Mouse (Mus musculus) monocyte, adult 5-6 weeks (primary cell): ENCODE measurements around the gene Cul9. TPM values are rescaled to one million over a fixed set of nuclear protein-coding genes. Genes with fewer than 3 reads are reported as not detected.
"Not testable (repeated sequence)": the region's sequence is repeated elsewhere in the genome, so short reads cannot be mapped to it uniquely, and the experiment has no call there.

Experiments
- ATAC-seq: fragments of 153-309, 156-312 bp; replicated peaks from 2 replicates; pipeline ENCODE4 v1.8.0; 2017; ENCODE audit warnings: mild to moderate bottlenecking; ENCODE audit not compliant: low TSS enrichment, insufficient number of reproducible peaks, severe bottlenecking, poor library complexity, low FRiP score
- total RNA-seq: library from RNA; stranded (forward); fragments of 200-1000, 200-491, 200-594 nt; gene quantifications from 3 replicates; pipeline ENCODE4 v1.2.3, GENCODE M21; 2017

The Cul9 gene
- 4.4 to 7.6 TPM (median 4.9 TPM) in 3 replicates for total RNA-seq

DNA sequence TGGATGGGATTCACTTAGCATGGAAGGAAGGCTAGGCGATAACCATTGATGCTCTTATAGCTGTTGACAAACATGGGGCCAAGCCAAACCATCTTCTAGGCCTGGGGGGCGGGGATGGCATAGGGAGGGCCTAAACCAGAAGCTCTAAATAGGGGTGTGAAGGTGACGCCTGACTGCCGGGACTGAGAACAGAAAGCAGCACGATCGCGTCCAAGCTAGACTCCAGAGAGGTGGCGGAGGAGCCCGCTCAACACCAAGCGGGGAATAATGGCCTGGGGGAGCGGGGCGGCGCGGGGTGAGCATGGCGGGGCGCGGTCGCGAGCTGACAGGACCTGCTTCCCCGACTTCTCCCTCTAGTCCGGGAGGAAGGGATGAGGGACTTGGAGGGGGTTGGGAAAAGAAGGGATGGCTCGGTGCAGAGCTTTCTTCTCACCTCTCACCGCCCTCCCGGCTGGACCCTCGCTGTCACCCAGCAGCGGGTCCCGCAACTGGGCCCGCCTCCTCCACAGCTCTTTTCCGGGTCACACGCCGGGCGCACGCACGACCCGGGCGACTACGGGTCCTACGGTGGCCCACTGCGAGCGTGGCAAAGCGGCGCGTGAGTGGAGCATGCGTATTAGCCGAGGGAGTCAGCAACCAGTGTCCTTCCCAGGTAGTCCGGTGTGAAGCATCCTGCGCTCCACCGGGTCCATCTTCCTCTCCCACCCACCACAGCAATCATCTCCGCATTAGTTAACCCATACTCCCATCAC lies at the start of gene Cul9:
Gene Cul9, minus strand, starts transcription at position 576 of the 752 bp plus-strand sequence.
- ATAC-seq = 0 out of 2 replicates have a peak, but pooled peaks have one; percentile 41

GRCm38 (mm10) chr17:46595336-46595735 lies 49.1 kb upstream of the Cul9 start:
- no peak for ATAC-seq

DNA sequence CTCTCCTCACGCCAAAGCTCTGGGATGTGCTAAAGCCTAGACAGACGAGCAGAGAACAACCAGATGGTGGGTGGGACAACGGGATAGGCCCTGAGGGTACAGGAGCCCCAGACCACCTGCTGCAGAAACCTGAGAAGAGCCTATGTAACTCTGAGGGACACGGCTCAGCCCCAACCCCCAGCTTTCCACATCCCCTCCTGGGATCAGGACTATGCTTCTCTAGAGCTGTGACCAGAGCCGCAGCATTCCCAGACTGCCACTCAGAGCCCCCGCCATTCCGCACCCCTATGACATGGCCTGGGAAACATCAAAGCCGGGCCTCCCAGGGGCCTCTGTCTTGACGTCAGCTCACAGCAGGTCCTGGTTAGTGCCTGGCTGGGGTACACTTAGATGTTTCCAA lies 48.4 kb upstream of the Cul9 start:
- no peak for ATAC-seq

DNA sequence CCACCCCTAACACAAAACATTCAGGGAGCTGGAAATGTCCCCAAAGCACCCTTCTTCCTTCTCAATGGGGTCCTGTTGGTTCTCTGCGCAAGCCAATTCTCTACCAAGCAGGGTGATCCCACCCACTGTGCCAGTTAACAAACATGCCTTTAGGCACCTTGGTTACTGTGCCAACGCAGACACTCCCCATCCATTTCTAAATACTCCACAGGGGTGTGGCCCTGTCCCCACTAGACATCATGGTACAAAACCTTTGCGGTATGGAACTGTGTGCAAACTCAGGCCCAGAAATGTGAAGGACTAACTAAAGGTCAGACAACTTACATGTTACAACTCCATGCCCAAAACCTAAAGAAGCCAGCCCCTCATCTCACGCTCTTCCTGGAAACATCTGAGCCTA lies 46.9 kb upstream of the Cul9 start:
- no peak for ATAC-seq

- ATAC-seq = no peak
Observed at GRCm38 (mm10) chr17:46591406-46591805, 45.2 kb upstream of the Cul9 start.

DNA sequence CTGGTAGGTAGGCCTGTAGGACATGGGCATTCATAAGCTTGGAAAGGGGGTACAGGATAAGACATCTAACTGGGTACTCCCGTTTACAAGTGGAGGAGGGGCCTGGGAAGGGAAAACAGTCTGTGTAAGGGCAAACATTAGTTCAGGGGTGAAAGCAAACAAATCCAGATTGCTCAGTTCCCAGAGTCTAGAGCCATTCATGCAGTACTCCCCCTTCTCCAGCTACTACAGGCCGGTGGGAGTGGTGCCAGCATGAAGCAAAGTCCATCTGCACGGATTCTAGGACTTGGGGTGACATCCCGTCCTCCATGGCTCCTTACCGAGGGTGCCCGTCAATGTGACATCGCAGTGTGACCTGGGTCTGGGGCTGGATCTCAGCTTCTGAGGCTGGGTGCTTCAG lies 44.3 kb upstream of the Cul9 start:
- ATAC-seq = no peak

DNA sequence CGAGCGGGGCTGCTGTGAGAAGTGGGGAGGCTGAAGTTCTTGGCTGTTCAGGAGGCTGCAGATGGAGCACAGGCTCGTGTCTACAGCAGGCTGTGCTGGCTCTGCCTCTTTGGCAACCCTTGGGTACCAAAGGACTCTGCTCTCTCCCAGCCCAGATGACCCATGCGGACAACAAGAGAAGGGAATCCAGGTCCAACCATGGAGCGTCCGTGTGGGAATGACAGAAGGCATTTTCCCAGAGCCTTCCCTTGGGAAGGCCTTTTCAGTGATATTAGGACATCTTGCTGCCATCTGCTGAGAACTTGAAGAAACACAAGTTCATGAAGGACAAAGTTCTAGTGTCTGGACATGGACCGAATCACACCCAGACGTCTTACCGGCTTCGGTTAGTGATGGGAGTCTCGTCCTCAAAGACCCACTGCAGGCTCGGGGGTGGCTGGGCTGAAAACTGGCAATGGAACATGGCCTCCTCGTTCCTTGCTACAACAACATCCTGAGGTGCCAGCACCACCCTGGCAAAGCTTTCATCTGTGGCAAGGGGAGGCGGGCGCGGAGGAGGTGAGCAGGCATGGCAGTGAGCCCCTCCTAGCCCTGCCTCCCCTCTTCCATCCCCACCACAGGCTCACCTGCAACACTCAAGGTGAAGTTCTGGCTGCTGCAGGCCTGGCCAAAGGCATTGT lies 43.6 kb upstream of the Cul9 start:
- no peak for ATAC-seq

DNA sequence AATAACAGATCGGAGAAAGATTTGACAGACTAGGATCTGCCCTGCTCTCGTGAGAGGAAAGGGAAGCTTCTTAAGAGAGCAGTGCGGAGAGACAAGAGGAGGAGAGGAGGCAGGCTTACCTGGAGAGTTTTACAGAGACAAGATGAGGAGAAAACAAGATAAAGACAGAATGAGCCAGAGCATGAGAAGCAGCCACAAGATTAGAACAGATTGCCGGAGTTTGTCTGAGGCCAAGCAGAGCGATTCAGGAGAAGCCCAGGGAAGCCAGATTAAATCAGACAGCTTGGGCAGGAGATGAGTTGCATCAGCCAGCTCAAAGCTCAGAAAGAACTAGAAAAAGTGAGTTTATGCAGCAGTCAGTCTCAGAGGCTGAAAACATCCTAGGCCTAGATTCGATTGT lies 42.7 kb upstream of the Cul9 start:
- ATAC-seq = no peak

DNA sequence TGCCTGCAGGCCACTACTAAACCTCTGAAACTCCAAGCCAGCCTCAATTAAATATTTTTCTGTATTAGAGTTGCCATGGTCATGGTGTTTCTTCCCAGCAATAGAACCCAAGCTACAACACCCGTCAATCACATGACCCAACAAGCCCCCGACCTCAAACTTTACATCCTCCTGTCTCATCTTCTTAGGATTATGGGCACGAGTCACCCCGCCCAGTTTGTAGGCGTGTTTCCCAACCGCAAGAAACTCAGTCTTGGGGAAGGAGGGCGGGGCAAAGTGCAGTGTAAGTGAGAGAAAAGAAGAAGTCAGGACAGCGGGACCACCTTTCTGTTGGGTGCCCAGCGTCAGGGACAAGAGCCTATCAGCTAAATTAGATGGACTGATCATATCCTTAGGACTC lies 42.0 kb upstream of the Cul9 start:
- ATAC-seq = peak; percentile 62

DNA sequence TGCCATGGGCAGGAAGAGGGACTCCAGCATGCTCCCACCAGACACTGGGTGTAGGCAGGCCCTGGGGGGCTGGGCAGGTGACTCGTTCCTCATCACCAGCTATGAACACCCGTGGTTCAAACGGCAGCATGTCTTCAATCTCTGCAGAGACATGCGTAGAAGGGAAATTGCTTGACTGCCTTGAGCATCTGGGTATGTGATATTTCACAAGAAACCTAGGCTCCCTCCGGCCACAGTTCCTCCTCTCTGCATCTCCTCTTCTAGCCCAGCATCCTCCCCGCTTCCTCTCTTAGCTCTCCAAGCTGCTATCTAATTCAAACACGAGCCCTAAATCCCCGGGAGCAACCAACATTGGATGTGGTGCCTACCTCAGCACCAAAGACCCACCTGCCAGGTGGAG lies 40.1 kb upstream of the Cul9 start:
- ATAC-seq = no peak

DNA sequence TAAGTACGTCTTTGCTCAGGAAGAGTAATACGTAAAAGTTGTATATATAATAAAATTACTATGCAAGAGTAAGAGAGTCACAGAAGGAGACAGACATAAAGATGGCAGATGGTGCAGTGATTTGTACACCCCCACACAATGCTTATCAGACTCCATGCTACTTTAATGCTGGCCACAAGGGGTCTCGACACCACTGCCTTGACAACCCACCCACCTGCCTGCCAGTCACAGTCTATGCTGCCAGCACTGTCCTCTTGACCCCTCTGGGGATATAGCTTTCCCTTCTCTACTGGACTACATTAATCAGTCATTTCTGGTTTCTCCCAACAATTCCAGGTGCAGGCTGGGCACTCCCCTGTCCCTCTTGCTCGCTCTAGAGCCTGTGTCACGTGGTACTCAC lies 32.5 kb upstream of the Cul9 start:
- no peak for ATAC-seq

- peak; percentile 44; the same call in 1 of the 2 replicates for ATAC-seq
Observed at GRCm38 (mm10) chr17:46576070-46576469, 29.9 kb upstream of the Cul9 start.

DNA sequence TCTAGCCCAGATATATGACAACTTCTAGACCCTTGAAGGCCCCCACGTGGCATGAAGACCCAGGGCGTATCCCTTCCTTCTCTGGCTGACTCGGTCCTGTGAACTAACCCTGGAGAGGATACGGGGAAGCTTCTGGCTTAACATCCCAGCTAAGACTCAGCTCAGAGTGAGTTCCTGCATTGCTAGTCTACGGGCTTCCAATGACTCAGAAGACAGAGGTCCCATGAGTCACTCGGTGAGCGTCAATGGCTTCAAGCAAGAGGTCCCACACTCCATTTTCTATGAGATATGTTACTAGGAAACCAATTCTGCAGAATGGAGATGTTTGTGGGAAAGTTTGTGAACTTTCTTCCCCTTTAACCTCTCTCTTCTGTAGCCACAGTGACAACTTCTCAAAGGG lies 28.3 kb upstream of the Cul9 start:
- ATAC-seq = no peak

- ATAC-seq = no peak
Observed at GRCm38 (mm10) chr17:46571005-46571404, 24.8 kb upstream of the Cul9 start.

- no peak for ATAC-seq
Observed at GRCm38 (mm10) chr17:46559146-46559545, 13.0 kb upstream of the Cul9 start.

GRCm38 (mm10) chr17:46558151-46558550 lies 12.0 kb upstream of the Cul9 start:
- no peak for ATAC-seq

GRCm38 (mm10) chr17:46557321-46557720 lies 11.1 kb upstream of the Cul9 start:
- not testable (repeated sequence) for ATAC-seq

DNA sequence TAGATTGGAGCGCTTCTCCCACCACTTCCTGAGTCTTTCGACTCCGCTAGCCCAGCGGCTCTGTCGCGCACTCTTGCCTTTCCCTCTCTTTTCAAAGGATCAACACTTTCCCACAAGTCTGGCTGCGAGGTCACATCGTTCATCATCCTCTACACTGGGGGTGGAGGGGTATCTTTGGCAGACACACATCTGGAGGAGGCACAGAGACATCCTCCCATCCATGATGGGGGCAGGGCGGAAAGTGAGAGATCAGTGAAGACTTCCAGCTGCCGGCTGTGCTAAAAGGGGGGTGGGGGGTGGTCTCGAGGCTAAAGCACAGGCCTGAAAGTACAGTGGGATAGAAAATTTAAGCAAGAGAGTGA lies 10.4 kb upstream of the Cul9 start:
- no peak for ATAC-seq

DNA sequence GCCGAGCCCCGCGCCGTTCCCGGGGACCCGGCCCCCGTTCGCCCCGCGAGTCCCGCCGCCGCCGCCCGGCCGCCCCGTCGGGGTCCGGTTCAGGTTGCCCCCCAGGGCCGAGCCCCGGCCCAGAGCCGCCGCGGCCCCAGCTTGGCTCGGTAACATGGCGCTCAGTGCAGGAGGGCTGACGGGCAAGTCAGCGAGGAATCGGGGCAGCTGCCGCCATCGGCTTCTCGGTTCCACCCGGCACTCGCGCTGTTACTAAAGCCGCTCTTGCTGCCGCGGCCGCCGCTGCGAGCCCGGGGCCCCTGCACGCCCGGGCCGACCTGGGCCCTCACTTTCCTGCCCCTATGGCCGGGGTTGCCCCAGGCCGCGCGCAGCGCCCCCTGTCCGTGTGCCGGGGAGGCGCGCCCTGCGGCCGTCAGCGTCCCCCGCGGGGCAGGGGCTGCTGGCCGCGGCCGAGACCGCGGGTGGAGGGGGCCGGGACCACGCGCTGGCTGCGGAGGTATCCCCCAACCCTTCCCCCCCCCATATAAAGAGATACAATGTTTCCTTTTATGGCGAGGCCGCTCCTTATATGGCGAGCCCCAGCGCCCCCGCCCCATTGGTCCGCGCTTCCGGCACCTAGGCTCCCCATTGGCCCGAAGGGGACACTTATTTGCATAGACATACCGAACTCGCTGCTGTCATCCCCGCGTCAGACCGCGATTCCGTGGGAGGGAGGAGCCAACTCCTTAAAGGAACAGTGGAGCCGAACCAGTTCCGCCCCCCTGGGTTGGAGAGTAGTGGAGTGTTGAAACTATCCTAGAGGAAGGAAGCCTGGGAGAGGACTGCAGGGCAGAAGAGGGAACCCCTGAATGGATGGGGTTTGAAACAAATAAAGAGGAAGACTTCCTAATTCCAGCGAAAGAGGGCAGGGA lies 9.7 kb upstream of the Cul9 start, which contains the start of gene Srf:
Gene Srf, minus strand, starts transcription at position 503 of the 911 bp plus-strand sequence.
- ATAC-seq = peak; percentile 96
